In the genomic region with DNA sequence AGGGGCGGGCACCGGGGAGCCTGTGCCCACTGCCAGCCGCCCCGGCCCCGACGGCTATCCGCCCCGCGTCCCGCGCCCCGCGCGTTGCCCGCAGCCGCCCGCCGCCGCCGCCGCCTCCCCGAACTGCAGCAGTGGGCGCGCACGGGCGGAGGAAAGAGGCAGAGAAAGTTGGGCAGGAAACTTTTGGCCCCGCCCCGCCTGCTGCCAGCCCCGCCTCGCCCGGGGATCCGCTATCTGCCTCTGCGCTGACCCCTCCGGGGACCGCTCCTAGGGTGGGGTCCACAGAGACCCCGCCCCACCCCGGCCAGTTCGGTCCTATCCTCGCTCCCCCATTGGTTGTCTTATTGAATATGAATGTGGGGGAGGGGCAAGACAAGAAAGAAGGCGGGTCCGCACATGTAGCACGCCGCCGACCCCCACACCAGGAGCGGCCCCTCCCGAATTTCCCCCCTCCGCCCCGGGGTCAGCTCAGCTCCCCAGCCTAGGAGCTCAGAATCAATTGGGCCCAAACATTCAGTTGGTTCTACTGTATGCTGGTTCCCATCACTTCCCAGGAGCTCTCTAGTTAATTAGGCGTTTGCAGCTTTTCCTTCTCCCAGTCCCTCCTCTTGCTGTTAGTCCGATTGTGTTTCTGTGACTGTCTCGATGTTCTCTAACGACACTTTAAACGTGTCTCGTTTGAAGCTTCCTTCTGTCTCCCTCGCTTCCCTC, we compare ENCODE assay signal across 8 mouse cellular contexts. TPM values are rescaled to one million over a fixed set of nuclear protein-coding genes. Genes with fewer than 3 reads are reported as not detected.
DNase-seq lines count a peak whose midpoint lies in the region; ATAC-seq and TF ChIP-seq lines count a peak whose summit lies in the region.

Gene Zcchc24, minus strand, starts transcription at position 125 of the 711 bp plus-strand sequence.

- H3K27me3 ChIP-seq in intestine, embryonic 14.5 days (replicated peaks; ENCODE audit: control insufficient read depth, insufficient read depth, low read length): no peaks in the 10 kb centered on the region

- under 1% methylated on average over 29 of the region's 55 CpGs for WGBS in intestine, embryonic 14.5 days

- TF ChIP-seq CTCF in cortical plate, adult 2 months (IDR thresholded peaks at IDR 0.05; ENCODE audit: extremely low read depth, insufficient read depth, low read length): no peak

- intact Hi-C loops in gastrocnemius, postnatal 36 days (cut with DNase I): no loop called here
- intact Hi-C loops in left cerebral cortex, postnatal 10 days (cut with DNase I): loop anchor here (10.0 kb wide), 1 partner anchor 54 kb away; no protein-coding TSS in a partner anchor

- ATAC-seq in activated CD4-positive, CD25-positive, alpha-beta regulatory T cell, adult 4 months: peak; percentile 55
- ATAC-seq in intestine, embryonic 14.5 days (replicated peaks; ENCODE audit: low FRiP score, low TSS enrichment, low read depth): peak; percentile 96
- peak; percentile 67 for ATAC-seq in megakaryocyte progenitor cell, adult 5-6 weeks (replicated peaks; ENCODE audit: poor library complexity)

- peak; percentile 91 to 97 for DNase-seq in gastrocnemius, postnatal 36 days
- peak; percentile 91 for DNase-seq in intestine, embryonic 14.5 days (ENCODE audit: low spot score)
- DNase-seq in left cerebral cortex, postnatal 10 days (ENCODE audit: extremely low spot score in 1 of 2, low spot score in 2 of 2): peak; percentile 81 to 96
- DNase-seq in right cerebral cortex, postnatal 25 days: peak; percentile 80
- peak; percentile 92 for DNase-seq in urinary bladder, postnatal 4 days (ENCODE audit: low spot score in 2 of 2)

- no peaks in the 10 kb centered on the region for H3K4me1 ChIP-seq in cortical plate, adult 2 months (ENCODE audit: control insufficient read depth, insufficient read depth, low read length)
- peaks cover 33% of the 10 kb centered on the region for H3K4me1 ChIP-seq in intestine, embryonic 14.5 days (replicated peaks; ENCODE audit: control insufficient read depth, insufficient read depth, low read length)

- H3K9ac ChIP-seq in intestine, embryonic 14.5 days (ENCODE audit: low read length): peak within 1 kb of the TSS; percentile 70

- peak within 1 kb of the TSS; percentile 35 for H3K4me3 ChIP-seq in cortical plate, adult 2 months (ENCODE audit: insufficient read depth, low read length)
- H3K4me3 ChIP-seq in intestine, embryonic 14.5 days (ENCODE audit: low read depth, low read length): peak within 1 kb of the TSS; percentile 83

- peak within 1 kb of the TSS; percentile 73 for H3K4me2 ChIP-seq in intestine, embryonic 14.5 days (ENCODE audit: low read length)

- peak within 1 kb of the TSS; percentile 91 for H3K27ac ChIP-seq in cortical plate, adult 2 months (ENCODE audit: insufficient read depth, low read length)
- peak within 1 kb of the TSS; percentile 85 for H3K27ac ChIP-seq in intestine, embryonic 14.5 days (ENCODE audit: low read depth)

- H3K36me3 ChIP-seq in intestine, embryonic 14.5 days (ENCODE audit: control insufficient read depth, insufficient read depth, low read length): 0 out of 2 replicates have a peak, but pooled peaks cover 7% of the 10 kb centered on the region

- TF ChIP-seq POLR2A in cortical plate, adult 2 months (IDR thresholded peaks at IDR 0.05; ENCODE audit: extremely low read depth, insufficient read depth, low read length): no peak

- H3K9me3 ChIP-seq in intestine, embryonic 14.5 days (ENCODE audit: control insufficient read depth, low read length): no peaks in the 10 kb centered on the region

RNA-seq across cellular contexts. Expression of gene Zcchc24, which starts in this region (rescaled TPM):
- under 1 TPM; 0.37 to 0.54 TPM for polyA plus RNA-seq in activated CD4-positive, CD25-positive, alpha-beta regulatory T cell, adult 4 months (2017; shearing (Covaris generic))
- 51.8 and 52.1 TPM in 2 replicates for polyA plus RNA-seq in cortical plate, adult 2 months (2012; rRNA removed)
- total RNA-seq in gastrocnemius, postnatal 36 days (2021): 10 to 100 TPM; 38.4 to 49.4 TPM
- polyA plus RNA-seq in intestine, embryonic 14.5 days (2014; fragmentation: Nextera tagmentation; extraction: Ambion mirVana): 32.8 and 33.6 TPM in 2 replicates
- 10 to 100 TPM; 34.9 to 41.8 TPM for total RNA-seq in left cerebral cortex, postnatal 10 days (2021)
- total RNA-seq in megakaryocyte progenitor cell, adult 5-6 weeks (2015): 1.2 and 1.3 TPM in 2 replicates
- total RNA-seq in megakaryocyte progenitor cell, adult 5-6 weeks (2017): 0.41 and 0.92 TPM in 2 replicates

Comparison
In these comparisons a context has a peak if more than half of its experiments do, and no peak if none do; other contexts are left out.
1. Peak in every context shown above with its lines: DNase-seq, ATAC-seq, H3K4me3 ChIP-seq and H3K27ac ChIP-seq.
2. RNA of gene Zcchc24 (total RNA-seq): 38.4 to 49.4 TPM in gastrocnemius, postnatal 36 days and 34.9 to 41.8 TPM in left cerebral cortex, postnatal 10 days; 0.41 to 1.3 TPM in megakaryocyte progenitor cell, adult 5-6 weeks; every median in the first group is over 10 times any median in the second.
3. RNA of gene Zcchc24 (polyA plus RNA-seq): 51.8 to 52.1 TPM in cortical plate, adult 2 months and 32.8 to 33.6 TPM in intestine, embryonic 14.5 days; 0.37 to 0.54 TPM in activated CD4-positive, CD25-positive, alpha-beta regulatory T cell, adult 4 months; every median in the first group is over 10 times any median in the second.
4. Peak in ATAC-seq in activated CD4-positive, CD25-positive, alpha-beta regulatory T cell, adult 4 months; RNA of the gene not detected or under 1 TPM.